Mouse (Mus musculus) lung, embryonic 14.5 days (tissue): ENCODE results near the gene Hoxb3. TPM values are rescaled to one million over a fixed set of nuclear protein-coding genes. Genes with fewer than 3 reads are reported as not detected.

Experiments
- ATAC-seq: fragments of 200-750 bp; cut with Nextera tagmentation; 2 replicates; pipeline ENCODE4 v1.8.0; 2017; ENCODE audit warnings: mild to moderate bottlenecking, moderate TSS enrichment, moderate library complexity; ENCODE audit not compliant: insufficient read depth
- DNase-seq: peaks from one replicate; pipeline ENCODE4 v3.0.0-alpha.2; 2015
- H3K27ac ChIP-seq: fragments of 300-500 bp; sonication (generic); 2 replicates; pipeline ENCODE4 v1.5.1; 2014; ENCODE audit warnings: low read depth, mild to moderate bottlenecking, moderate library complexity
- H3K27me3 ChIP-seq: fragments of 300-500 bp; sonication (generic); 2 replicates; pipeline ENCODE4 v1.6.1; 2014; ENCODE audit warnings: low read length, control low read depth; ENCODE audit not compliant: insufficient read depth
- H3K36me3 ChIP-seq: fragments of 300-500 bp; sonication (generic); 2 replicates; pipeline ENCODE4 v1.6.1; 2014; ENCODE audit warnings: control low read depth; ENCODE audit not compliant: insufficient read depth
- H3K4me1 ChIP-seq: fragments of 300-500 bp; sonication (generic); 2 replicates; pipeline ENCODE4 v1.6.1; 2014; ENCODE audit warnings: antibody characterized with exemption, control low read depth; ENCODE audit not compliant: insufficient read depth
- H3K4me2 ChIP-seq: fragments of 300-500 bp; sonication (generic); 2 replicates; pipeline ENCODE4 v1.6.1; 2014; ENCODE audit warnings: mild to moderate bottlenecking
- H3K4me3 ChIP-seq: fragments of 300-500 bp; sonication (generic); 2 replicates; pipeline ENCODE4 v1.5.1; 2014; ENCODE audit warnings: low read depth, low read length
- H3K9ac ChIP-seq: fragments of 300-500 bp; sonication (generic); 2 replicates; pipeline ENCODE4 v1.6.1; 2014
- H3K9me3 ChIP-seq: fragments of 300-500 bp; sonication (generic); 2 replicates; pipeline ENCODE4 v1.6.1; 2016; ENCODE audit warnings: low read depth, low read length, control low read depth
- CTCF ChIP-seq: IDR thresholded peaks from 2 replicates; pipeline ENCODE4 v1.5.1; 2016; ENCODE audit warnings: antibody characterized with exemption, low read depth
- WGBS: fragments of 180-500 bp; shearing (Covaris S2); extraction: QIAGEN DNeasy Blood & Tissue Kit; methylation state at CpG from one replicate; pipeline ENCODE4 v1.1.7; 2014; 5-methylcytosine and 5-hydroxymethylcytosine counted together
- polyA plus RNA-seq: library from polyadenylated mRNA; unstranded; fragments of >200 nt; fragmentation: Nextera tagmentation; extraction: Ambion mirVana; gene quantifications from 2 replicates; pipeline ENCODE4 v1.2.1, GENCODE M21; 2014

Gene Hoxb3
- polyA plus RNA-seq, 1 experiment from 2014 or later: 6.3 TPM

GRCm38 (mm10) chr11:96354376-96354775 lies 31.2 kb downstream of the Hoxb3 start:
- H3K36me3 ChIP-seq: peaks cover 19% of the 10 kb centered on the region
- WGBS: under 1% methylated on average over 25 of the region's 25 CpGs
- peak overlapping the region; percentile 98 for H3K27ac ChIP-seq
- DNase-seq (peak; percentile 86), ATAC-seq (0 out of 2 replicates have a peak, but pooled peaks have one; percentile 3)
- H3K9me3 ChIP-seq: no peaks in the 10 kb centered on the region
- H3K27me3 ChIP-seq: no peaks in the 10 kb centered on the region
- peak overlapping the region; percentile 83 for H3K4me2 ChIP-seq
- H3K4me3 ChIP-seq: peak overlapping the region; percentile 77
- H3K4me1 ChIP-seq: peaks cover 7% of the 10 kb centered on the region; the same call in 1 of the 2 replicates
- no peak for TF ChIP-seq CTCF
- H3K9ac ChIP-seq: peak overlapping the region; percentile 98

- H3K4me3 ChIP-seq: peak overlapping the region; percentile 77
- peak overlapping the region; percentile 83 for H3K4me2 ChIP-seq
- no peak for ATAC-seq
- H3K27ac ChIP-seq: peak overlapping the region; percentile 98
- H3K9me3 ChIP-seq: no peaks in the 10 kb centered on the region
- 8% methylated on average over 9 of the region's 9 CpGs for WGBS
- peak overlapping the region; percentile 98 for H3K9ac ChIP-seq
- peaks cover 7% of the 10 kb centered on the region; the same call in 1 of the 2 replicates for H3K4me1 ChIP-seq
- peak; percentile 33 for DNase-seq
- peaks cover 19% of the 10 kb centered on the region for H3K36me3 ChIP-seq
- no peaks in the 10 kb centered on the region for H3K27me3 ChIP-seq
- no peak for TF ChIP-seq CTCF
Observed at GRCm38 (mm10) chr11:96354801-96355311, 31.7 kb downstream of the Hoxb3 start.

DNA sequence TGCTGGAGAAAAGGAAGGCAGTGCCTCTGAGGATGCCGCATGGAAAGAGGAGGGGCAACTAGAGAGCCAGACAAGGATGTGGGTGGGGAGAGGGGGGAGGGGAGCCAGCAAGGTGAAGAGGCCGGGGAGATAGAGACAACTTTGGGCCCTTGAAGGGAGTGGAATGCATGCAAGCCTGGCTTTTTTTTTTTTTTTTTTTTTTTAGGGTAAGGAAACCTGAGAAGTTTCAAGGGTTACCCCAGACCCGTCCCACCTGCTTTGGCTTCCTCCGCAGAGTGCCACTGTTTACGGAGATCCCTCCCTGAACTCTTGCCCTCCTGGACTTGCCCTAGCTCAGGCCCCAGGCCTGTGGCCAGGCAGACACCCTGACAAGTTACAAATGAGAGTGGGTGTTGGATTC lies 40.7 kb downstream of the Hoxb3 start:
- no peak overlapping the region for H3K4me3 ChIP-seq
- no peaks in the 10 kb centered on the region for H3K36me3 ChIP-seq
- WGBS: 20% methylated on average over 5 of the region's 5 CpGs
- no peak for DNase-seq
- H3K9me3 ChIP-seq: no peaks in the 10 kb centered on the region
- no peak overlapping the region for H3K4me2 ChIP-seq
- 0 out of 2 replicates have a peak, but pooled peaks cover 4% of the 10 kb centered on the region for H3K4me1 ChIP-seq
- H3K9ac ChIP-seq: no peak overlapping the region
- ATAC-seq: 0 out of 2 replicates have a peak, but pooled peaks have one; percentile 9
- TF ChIP-seq CTCF: no peak
- no peak overlapping the region for H3K27ac ChIP-seq
- peaks cover 32% of the 10 kb centered on the region for H3K27me3 ChIP-seq

DNA sequence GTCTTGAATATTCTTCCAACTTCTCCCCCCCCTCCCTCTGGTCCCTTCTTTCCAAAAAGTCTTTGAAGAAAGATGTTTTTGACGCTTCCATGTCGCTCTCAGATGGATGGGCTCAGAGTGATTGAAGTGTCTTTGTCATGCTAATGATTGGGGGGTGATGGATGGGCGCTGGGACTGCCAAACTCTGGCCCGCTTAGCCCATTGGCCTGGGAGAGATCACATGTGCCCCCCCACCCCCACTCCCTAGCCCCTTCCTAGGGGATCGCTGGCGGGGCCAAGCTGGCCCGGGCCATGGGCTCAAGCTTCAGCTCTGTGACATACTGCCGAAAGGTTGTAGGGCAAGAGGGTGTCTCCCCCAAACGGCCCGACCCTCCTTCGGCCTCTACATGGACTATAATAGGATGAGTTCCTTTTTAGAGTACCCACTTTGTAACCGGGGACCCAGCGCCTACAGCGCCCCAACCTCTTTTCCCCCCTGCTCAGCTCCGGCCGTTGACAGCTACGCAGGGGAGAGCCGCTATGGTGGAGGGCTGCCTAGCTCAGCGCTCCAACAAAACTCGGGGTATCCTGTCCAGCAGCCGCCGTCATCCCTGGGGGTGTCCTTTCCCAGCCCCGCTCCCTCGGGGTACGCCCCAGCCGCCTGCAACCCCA lies 42.4 kb downstream of the Hoxb3 start, which contains the start of gene Hoxb1:
Gene Hoxb1 (plus strand): TSS at position 312 of the 651 bp plus-strand sequence.
- no peaks in the 10 kb centered on the region for H3K36me3 ChIP-seq
- peak within 1 kb of the TSS; percentile 24; the same call in 1 of the 2 replicates for H3K9ac ChIP-seq

GRCm38 (mm10) chr11:96366092-96367041 lies 43.2 kb downstream of the Hoxb3 start:
- peak overlapping the region; percentile 54 for H3K4me2 ChIP-seq
- peak; percentile 28 for TF ChIP-seq CTCF
- peak overlapping the region; percentile 24; the same call in 1 of the 2 replicates for H3K9ac ChIP-seq
- H3K4me1 ChIP-seq: 0 out of 2 replicates have a peak, but pooled peaks cover 4% of the 10 kb centered on the region
- H3K36me3 ChIP-seq: no peaks in the 10 kb centered on the region
- peak overlapping the region; percentile 21 for H3K4me3 ChIP-seq
- ATAC-seq (peak; percentile 35; the same call in 1 of the 2 replicates), DNase-seq (peak; percentile 63)
- no peaks in the 10 kb centered on the region for H3K9me3 ChIP-seq
- 5% methylated on average over 47 of the region's 47 CpGs for WGBS
- no peak overlapping the region for H3K27ac ChIP-seq
- H3K27me3 ChIP-seq: peaks cover 32% of the 10 kb centered on the region

More for the DNA sequence above, 42.4 kb downstream of the Hoxb3 start, which contains the start of gene Hoxb1:
- peak within 1 kb of the TSS; percentile 21 for H3K4me3 ChIP-seq
- H3K9me3 ChIP-seq: no peaks in the 10 kb centered on the region
- 0 out of 2 replicates have a peak, but pooled peaks cover 4% of the 10 kb centered on the region for H3K4me1 ChIP-seq
- H3K4me2 ChIP-seq: peak within 1 kb of the TSS; percentile 54
- ATAC-seq (peak; percentile 42; the same call in 1 of the 2 replicates), DNase-seq (no peak)
- 19% methylated on average over 26 of the region's 26 CpGs for WGBS
- TF ChIP-seq CTCF: no peak
- H3K27me3 ChIP-seq: peaks cover 32% of the 10 kb centered on the region
- H3K27ac ChIP-seq: no peak within 1 kb of the TSS

DNA sequence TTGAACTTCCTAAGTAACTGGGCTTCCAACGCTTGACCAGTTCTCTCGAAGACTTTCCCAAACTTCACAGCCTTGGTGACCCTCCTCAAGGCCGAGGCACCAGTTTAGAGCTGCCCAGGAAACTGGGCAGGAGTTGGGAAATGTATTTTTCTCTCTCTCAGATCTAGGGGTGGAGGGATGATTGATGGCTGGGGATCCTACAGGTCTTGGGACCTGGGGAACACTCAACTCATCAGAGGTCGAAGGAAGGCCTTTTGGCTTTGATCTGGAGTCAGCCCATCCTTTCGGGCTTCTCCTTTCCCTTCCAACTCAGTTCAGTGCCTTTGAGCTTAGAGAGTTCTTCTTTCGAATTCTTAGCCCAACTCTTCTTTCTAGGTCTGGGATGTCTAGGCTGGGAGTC lies 44.0 kb downstream of the Hoxb3 start:
- H3K4me3 ChIP-seq: no peak overlapping the region
- no peaks in the 10 kb centered on the region for H3K9me3 ChIP-seq
- H3K36me3 ChIP-seq: no peaks in the 10 kb centered on the region
- TF ChIP-seq CTCF: no peak
- H3K9ac ChIP-seq: no peak overlapping the region
- H3K27ac ChIP-seq: no peak overlapping the region
- peak overlapping the region; percentile 54; the same call in 1 of the 2 replicates for H3K4me2 ChIP-seq
- no peak for ATAC-seq
- 56% methylated on average over 6 of the region's 6 CpGs for WGBS
- peaks cover 10% of the 10 kb centered on the region for H3K4me1 ChIP-seq
- DNase-seq: no peak
- H3K27me3 ChIP-seq: peaks cover 32% of the 10 kb centered on the region
